Mouse (Mus musculus) heart, adult 2 months (tissue): ENCODE results near the gene Lrrc4c. TPM values are rescaled to one million over a fixed set of nuclear protein-coding genes. Genes with fewer than 3 reads are reported as not detected.

Source experiments
- DNase-seq, 2 experiments: peaks; one replicate each; pipeline ENCODE4 v3.0.0; 2021
- H3K27ac ChIP-seq: fragments of 200-600 bp; 2 replicates; pipeline ENCODE4 v1.8.1; 2022
- H3K27me3 ChIP-seq: fragments of 200-500 bp; 2 replicates; pipeline ENCODE4 v1.6.1; 2012; ENCODE audit warnings: mild to moderate bottlenecking, low read length, inconsistent platforms, mixed read lengths; ENCODE audit not compliant: control insufficient read depth, insufficient read depth
- H3K36me3 ChIP-seq: fragments of 200-500 bp; 2 replicates; pipeline ENCODE4 v1.6.1; 2012; ENCODE audit warnings: low read length, inconsistent platforms; ENCODE audit not compliant: control insufficient read depth, insufficient read depth
- H3K4me1 ChIP-seq: fragments of 200-500 bp; 2 replicates; pipeline ENCODE4 v1.6.1; 2011; ENCODE audit warnings: low read length; ENCODE audit not compliant: control insufficient read depth, insufficient read depth
- H3K4me3 ChIP-seq: fragments of 200-600 bp; 2 replicates; pipeline ENCODE4 v1.8.1; 2022
- H3K79me2 ChIP-seq: fragments of 200-500 bp; replicated peaks from 2 replicates; pipeline ENCODE4 v1.6.1; 2012; ENCODE audit warnings: mild to moderate bottlenecking, inconsistent platforms, low read length, moderate library complexity, mixed read lengths; ENCODE audit not compliant: control insufficient read depth, insufficient read depth
- H3K9ac ChIP-seq: fragments of 200-500 bp; 2 replicates; pipeline ENCODE4 v1.6.1; 2012; ENCODE audit warnings: low read depth, mild to moderate bottlenecking, control low read depth, inconsistent platforms, low read length, mixed read lengths
- CTCF ChIP-seq: fragments of 200-600 bp; IDR thresholded peaks from 2 replicates; pipeline ENCODE4 v1.8.1; 2022; ENCODE audit warnings: antibody characterized with exemption, mild to moderate bottlenecking, moderate library complexity
- EP300 ChIP-seq: fragments of 200-500 bp; IDR thresholded peaks from 2 replicates; pipeline ENCODE4 v1.6.1; 2011; ENCODE audit warnings: low read depth, low read length, control low read depth; ENCODE audit not compliant: insufficient read depth
- POLR2A ChIP-seq: fragments of 200-500 bp; IDR thresholded peaks from 2 replicates; pipeline ENCODE4 v1.6.1; 2011; ENCODE audit warnings: mild to moderate bottlenecking, low read depth, low read length, control low read depth; ENCODE audit not compliant: insufficient read depth
- WGBS: fragments of 180-500 bp; shearing (Covaris S2); methylation state at CpG from one replicate; pipeline ENCODE4 v1.1.7; 2018; 5-methylcytosine and 5-hydroxymethylcytosine counted together
- intact Hi-C: fragments of 180-260 bp; cut with DNase I; formaldehyde crosslinking; loops from one replicate; pipeline ENCODE4 v1.15.1; 2025
- polyA plus RNA-seq: library from polyadenylated mRNA; depleted of rRNA; stranded (reverse); fragments of >200 nt; gene quantifications from 2 replicates; pipeline ENCODE4 v1.2.3, GENCODE M21; 2012
- total RNA-seq, 2 experiments: library from RNA; stranded (reverse); gene quantifications; 2 replicates each; pipeline ENCODE4 v1.2.3; 2021

The Lrrc4c gene
- total and polyA plus RNA-seq, 3 experiments, result 0.20 to 0.39 (median 0.23) TPM

GRCm38 (mm10) chr2:96618691-96619205, 300.8 kb downstream of the Lrrc4c start:
- WGBS, result 56% methylated on average over 6 of the region's 6 CpGs
- H3K27me3 ChIP-seq, result no peaks in the 10 kb centered on the region
- H3K9ac ChIP-seq, result no peak overlapping the region
- intact Hi-C loops, result no loop called here
- no peak for DNase-seq
- H3K79me2 ChIP-seq, result no peaks in the 10 kb centered on the region
- H3K36me3 ChIP-seq, result no peaks in the 10 kb centered on the region
- H3K4me3 ChIP-seq, result no peak overlapping the region
- no peak overlapping the region for H3K27ac ChIP-seq
- no peaks in the 10 kb centered on the region for H3K4me1 ChIP-seq
- TF ChIP-seq POLR2A (no peak), CTCF (no peak), EP300 (no peak)

GRCm38 (mm10) chr2:96667113-96667512, 349.1 kb downstream of the Lrrc4c start:
- WGBS, result 66% methylated on average over 4 of the region's 4 CpGs
- no peak for DNase-seq
- intact Hi-C loops, result no loop called here

GRCm38 (mm10) chr2:96681806-96682205, 363.8 kb downstream of the Lrrc4c start:
- no peak for TF ChIP-seq EP300
- no peak for DNase-seq
- Histone ChIP-seq H3K4me3 (no peak overlapping the region), H3K79me2 (no peaks in the 10 kb centered on the region), H3K4me1 (no peaks in the 10 kb centered on the region), H3K36me3 (no peaks in the 10 kb centered on the region), H3K27ac (no peak overlapping the region), H3K9ac (no peak overlapping the region), H3K27me3 (no peaks in the 10 kb centered on the region)
- 40% methylated on average over 4 of the region's 4 CpGs for WGBS
- intact Hi-C loops, result no loop called here

More at GRCm38 (mm10) chr2:96667113-96667512, 349.1 kb downstream of the Lrrc4c start:
- TF ChIP-seq POLR2A (no peak), EP300 (no peak), CTCF (no peak)
- no peak overlapping the region for H3K27ac ChIP-seq
- H3K9ac ChIP-seq, result no peak overlapping the region
- H3K4me1 ChIP-seq, result no peaks in the 10 kb centered on the region
- no peak overlapping the region for H3K4me3 ChIP-seq
- H3K27me3 ChIP-seq, result no peaks in the 10 kb centered on the region
- no peaks in the 10 kb centered on the region for H3K36me3 ChIP-seq
- H3K79me2 ChIP-seq, result no peaks in the 10 kb centered on the region

- TF ChIP-seq EP300, result no peak
- TF ChIP-seq CTCF, result no peak
- TF ChIP-seq POLR2A, result no peak
- H3K9ac ChIP-seq, result no peak overlapping the region
- no peaks in the 10 kb centered on the region for H3K79me2 ChIP-seq
- H3K4me3 ChIP-seq, result no peak overlapping the region
- intact Hi-C loops, result no loop called here
- H3K4me1 ChIP-seq, result no peaks in the 10 kb centered on the region
- DNase-seq, result no peak
- no peaks in the 10 kb centered on the region for H3K27me3 ChIP-seq
- no peak overlapping the region for H3K27ac ChIP-seq
- WGBS, result 56% methylated on average over 1 of the region's 1 CpGs
- H3K36me3 ChIP-seq, result no peaks in the 10 kb centered on the region
Measured at GRCm38 (mm10) chr2:96685328-96685727, 367.4 kb downstream of the Lrrc4c start.

GRCm38 (mm10) chr2:96705004-96705403, 387.0 kb downstream of the Lrrc4c start:
- TF ChIP-seq CTCF, result no peak
- no peak for TF ChIP-seq POLR2A
- no peak for TF ChIP-seq EP300
- intact Hi-C loops, result no loop called here
- WGBS, result 33% methylated on average over 3 of the region's 3 CpGs

GRCm38 (mm10) chr2:96707772-96708350, 389.9 kb downstream of the Lrrc4c start:
- no peak overlapping the region for H3K4me3 ChIP-seq
- no peaks in the 10 kb centered on the region for H3K79me2 ChIP-seq
- 64% methylated on average over 4 of the region's 4 CpGs for WGBS
- no peak overlapping the region for H3K27ac ChIP-seq
- H3K36me3 ChIP-seq, result no peaks in the 10 kb centered on the region
- TF ChIP-seq EP300, result no peak
- peak; percentile 30 for TF ChIP-seq CTCF
- no peak for TF ChIP-seq POLR2A
- no peak for DNase-seq
- intact Hi-C loops, result no loop called here
- no peak overlapping the region for H3K9ac ChIP-seq
- no peaks in the 10 kb centered on the region for H3K27me3 ChIP-seq
- H3K4me1 ChIP-seq, result no peaks in the 10 kb centered on the region

More at GRCm38 (mm10) chr2:96705004-96705403, 387.0 kb downstream of the Lrrc4c start:
- Histone ChIP-seq H3K27ac (no peak overlapping the region), H3K27me3 (no peaks in the 10 kb centered on the region), H3K79me2 (no peaks in the 10 kb centered on the region), H3K4me1 (no peaks in the 10 kb centered on the region), H3K9ac (no peak overlapping the region), H3K36me3 (no peaks in the 10 kb centered on the region), H3K4me3 (no peak overlapping the region)
- no peak for DNase-seq
